Mouse (Mus musculus) liver, embryonic 11.5 days (tissue): ENCODE measurements at regions not wholly inside any gene's neighbourhood (a gene's known extent, or its start where the extent isn't known, plus 50 kb on each side); places are given as distances from the start of the nearest gene placed in this dataset.
A peak's percentile ranks its signal among the peaks of the same experiment; 100 is the strongest.

Experiments
- ATAC-seq: fragments of 200-750 bp; cut with Nextera tagmentation; replicated peaks from 2 replicates; pipeline ENCODE4 v1.8.0; 2017; ENCODE audit warnings: moderate number of reproducible peaks, mild to moderate bottlenecking, moderate TSS enrichment, moderate library complexity; ENCODE audit not compliant: low FRiP score
- DNase-seq: peaks from one replicate; pipeline ENCODE4 v3.0.0-alpha.2; 2017; ENCODE audit warnings: low spot score
- H3K27ac ChIP-seq: fragments of 300-500 bp; sonication (generic); 2 replicates; pipeline ENCODE4 v1.5.1; 2014; ENCODE audit warnings: mild to moderate bottlenecking, low read depth, low read length, control low read depth
- H3K27me3 ChIP-seq: fragments of 300-500 bp; sonication (generic); replicated peaks from 2 replicates; pipeline ENCODE4 v1.6.1; 2014; ENCODE audit warnings: low read length, mixed read lengths; ENCODE audit not compliant: control insufficient read depth, insufficient read depth
- H3K36me3 ChIP-seq: fragments of 300-500 bp; sonication (generic); 2 replicates; pipeline ENCODE4 v1.6.1; 2014; ENCODE audit warnings: mild to moderate bottlenecking, low read length, moderate library complexity, mixed read lengths; ENCODE audit not compliant: control insufficient read depth, insufficient read depth
- H3K4me1 ChIP-seq: fragments of 300-500 bp; sonication (generic); replicated peaks from 2 replicates; pipeline ENCODE4 v1.6.1; 2014; ENCODE audit warnings: low read length, mixed read lengths; ENCODE audit not compliant: control insufficient read depth, insufficient read depth
- H3K4me2 ChIP-seq: fragments of 300-500 bp; sonication (generic); 2 replicates; pipeline ENCODE4 v1.6.1; 2014; ENCODE audit warnings: mild to moderate bottlenecking, control low read depth, moderate library complexity
- H3K4me3 ChIP-seq: fragments of 300-500 bp; sonication (generic); 2 replicates; pipeline ENCODE4 v1.5.1; 2014; ENCODE audit warnings: low read depth, low read length, control low read depth
- H3K9ac ChIP-seq: fragments of 300-500 bp; sonication (generic); 2 replicates; pipeline ENCODE4 v1.6.1; 2014; ENCODE audit warnings: low read depth, low read length, control low read depth
- H3K9me3 ChIP-seq: fragments of 300-500 bp; sonication (generic); 2 replicates; pipeline ENCODE4 v1.6.1; 2016; ENCODE audit warnings: low read length, inconsistent platforms, mixed read lengths; ENCODE audit not compliant: control insufficient read depth
- WGBS: fragments of 180-500 bp; shearing (Covaris S2); extraction: QIAGEN DNeasy Blood & Tissue Kit; methylation state at CpG from one replicate; pipeline ENCODE4 v1.1.7; 2014; 5-methylcytosine and 5-hydroxymethylcytosine counted together

- no peak overlapping the region for H3K4me2 ChIP-seq
- no peaks in the 10 kb centered on the region for H3K9me3 ChIP-seq
- no peak for ATAC-seq
Measured at GRCm38 (mm10) chr17:51462137-51462880, 283.2 kb upstream of the Tbc1d5 start.

GRCm38 (mm10) chr17:51461248-51461647 lies 282.1 kb upstream of the Tbc1d5 start:
- Histone ChIP-seq H3K9me3 (no peaks in the 10 kb centered on the region), H3K4me2 (no peak overlapping the region), H3K36me3 (no peaks in the 10 kb centered on the region), H3K27ac (no peak overlapping the region), H3K4me3 (no peak overlapping the region), H3K27me3 (no peaks in the 10 kb centered on the region), H3K4me1 (no peaks in the 10 kb centered on the region), H3K9ac (no peak overlapping the region)
- DNase-seq (no peak), ATAC-seq (no peak)
- WGBS, result 74% methylated on average over 14 of the region's 14 CpGs

More at GRCm38 (mm10) chr17:51462137-51462880, 283.2 kb upstream of the Tbc1d5 start:
- Histone ChIP-seq H3K9ac (no peak overlapping the region), H3K27ac (no peak overlapping the region), H3K36me3 (no peaks in the 10 kb centered on the region), H3K4me1 (no peaks in the 10 kb centered on the region), H3K27me3 (no peaks in the 10 kb centered on the region), H3K4me3 (no peak overlapping the region)
- WGBS, result 63% methylated on average over 5 of the region's 5 CpGs
- no peak for DNase-seq

DNA sequence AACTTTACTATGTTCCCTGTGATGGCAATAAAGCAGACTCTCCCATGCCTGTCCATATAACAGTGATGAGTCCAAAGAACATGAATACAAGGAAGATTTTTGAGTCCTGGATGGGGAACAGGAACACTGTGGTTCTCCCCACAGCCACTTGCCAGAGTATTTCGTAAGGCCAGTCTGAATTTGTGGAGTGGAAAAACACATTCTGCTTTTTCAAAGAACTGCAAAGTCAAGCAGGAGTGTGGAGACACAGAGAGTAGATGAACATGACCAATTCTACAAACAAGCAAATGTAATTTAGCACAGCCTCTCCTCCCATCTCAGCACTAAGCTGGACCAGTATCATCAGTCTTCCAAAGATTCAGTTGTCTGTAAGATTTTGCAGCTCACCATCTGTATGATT lies 280.0 kb upstream of the Tbc1d5 start:
- Histone ChIP-seq H3K27ac (no peak overlapping the region), H3K4me1 (no peaks in the 10 kb centered on the region), H3K27me3 (no peaks in the 10 kb centered on the region), H3K9ac (no peak overlapping the region), H3K4me3 (no peak overlapping the region), H3K9me3 (no peaks in the 10 kb centered on the region), H3K4me2 (no peak overlapping the region), H3K36me3 (no peaks in the 10 kb centered on the region)
- DNase-seq (no peak), ATAC-seq (no peak)
- WGBS, result 86% methylated on average over 1 of the region's 1 CpGs

GRCm38 (mm10) chr17:51415746-51416145 lies 236.6 kb upstream of the Tbc1d5 start:
- Histone ChIP-seq H3K27me3 (no peaks in the 10 kb centered on the region), H3K27ac (no peak overlapping the region), H3K4me3 (no peak overlapping the region), H3K4me1 (no peaks in the 10 kb centered on the region), H3K9ac (no peak overlapping the region), H3K36me3 (no peaks in the 10 kb centered on the region), H3K9me3 (no peaks in the 10 kb centered on the region), H3K4me2 (no peak overlapping the region)
- ATAC-seq (no peak), DNase-seq (peak; percentile 10)
- 84% methylated on average over 6 of the region's 6 CpGs for WGBS

DNA sequence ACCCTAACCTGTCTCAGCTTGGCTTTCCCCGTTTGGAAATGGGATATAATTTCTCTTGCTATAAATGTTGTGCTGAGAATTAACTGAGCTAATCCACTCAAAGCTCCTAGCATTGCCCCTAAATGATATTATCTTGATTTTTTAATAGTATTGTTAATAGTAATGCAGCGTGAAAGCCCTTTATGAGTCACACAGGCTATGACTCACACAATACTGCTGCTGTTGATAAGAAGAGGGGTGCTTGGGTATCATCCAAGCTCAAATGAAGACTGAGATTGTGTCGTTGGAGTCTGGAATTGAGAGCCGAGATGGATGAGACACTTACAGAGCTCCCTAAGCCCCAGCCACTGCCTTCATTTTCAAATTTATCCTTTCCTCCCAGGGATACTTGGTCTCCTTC lies 235.2 kb upstream of the Tbc1d5 start:
- Histone ChIP-seq H3K4me2 (no peak overlapping the region), H3K27me3 (no peaks in the 10 kb centered on the region), H3K9me3 (no peaks in the 10 kb centered on the region), H3K36me3 (no peaks in the 10 kb centered on the region), H3K4me1 (no peaks in the 10 kb centered on the region), H3K4me3 (no peak overlapping the region), H3K9ac (no peak overlapping the region), H3K27ac (no peak overlapping the region)
- DNase-seq (no peak), ATAC-seq (no peak)
- WGBS, result 69% methylated on average over 4 of the region's 4 CpGs

- DNase-seq, result peak; percentile 20
- Histone ChIP-seq H3K4me1 (no peaks in the 10 kb centered on the region), H3K4me3 (no peak overlapping the region), H3K27ac (no peak overlapping the region), H3K36me3 (no peaks in the 10 kb centered on the region), H3K9me3 (no peaks in the 10 kb centered on the region), H3K9ac (no peak overlapping the region), H3K27me3 (no peaks in the 10 kb centered on the region), H3K4me2 (no peak overlapping the region)
- no peak for ATAC-seq
Measured at GRCm38 (mm10) chr17:51413741-51414140, 234.6 kb upstream of the Tbc1d5 start.

DNA sequence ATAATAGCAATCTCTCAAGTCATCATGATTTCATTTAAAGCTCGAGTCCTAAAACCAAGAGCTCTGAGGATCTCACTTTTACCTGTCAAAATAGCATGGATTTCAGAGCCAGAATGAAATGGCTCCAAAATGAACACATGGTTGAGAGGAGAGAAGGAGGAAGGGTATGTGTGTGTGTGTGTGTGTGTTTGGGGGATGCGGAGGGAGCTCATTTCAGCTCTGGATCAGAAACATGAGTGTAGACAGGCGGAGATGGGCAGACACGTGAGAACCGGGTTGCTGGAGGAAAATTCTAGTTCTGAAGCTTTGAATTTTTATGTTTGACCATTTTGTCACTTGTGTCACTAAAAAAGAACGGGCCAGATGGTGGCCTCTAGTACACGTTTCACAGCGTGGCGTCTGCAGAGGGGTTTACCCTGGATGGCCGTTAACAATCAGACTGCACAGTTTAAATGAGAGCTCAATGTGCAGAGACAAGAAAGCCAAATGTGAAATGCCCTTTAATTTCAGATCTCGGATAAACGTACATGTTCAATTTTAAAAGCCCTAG lies 232.5 kb upstream of the Tbc1d5 start:
- H3K36me3 ChIP-seq, result no peaks in the 10 kb centered on the region
- H3K4me3 ChIP-seq, result no peak overlapping the region
- H3K4me2 ChIP-seq, result no peak overlapping the region
- peak; percentile 7 for DNase-seq
- 89% methylated on average over 12 of the region's 12 CpGs for WGBS
- H3K27me3 ChIP-seq, result no peaks in the 10 kb centered on the region
- ATAC-seq, result no peak
- H3K9ac ChIP-seq, result no peak overlapping the region
- no peak overlapping the region for H3K27ac ChIP-seq
- H3K9me3 ChIP-seq, result no peaks in the 10 kb centered on the region
- no peaks in the 10 kb centered on the region for H3K4me1 ChIP-seq

- Histone ChIP-seq H3K9ac (no peak overlapping the region), H3K4me1 (no peaks in the 10 kb centered on the region), H3K36me3 (no peaks in the 10 kb centered on the region), H3K27ac (no peak overlapping the region), H3K4me3 (no peak overlapping the region), H3K4me2 (no peak overlapping the region), H3K9me3 (no peaks in the 10 kb centered on the region), H3K27me3 (no peaks in the 10 kb centered on the region)
- WGBS, result 40% methylated on average over 5 of the region's 5 CpGs
- DNase-seq (no peak), ATAC-seq (no peak)
Measured at GRCm38 (mm10) chr17:51408894-51409293, 229.7 kb upstream of the Tbc1d5 start.

GRCm38 (mm10) chr17:51408367-51408766 lies 229.2 kb upstream of the Tbc1d5 start:
- Histone ChIP-seq H3K4me1 (no peaks in the 10 kb centered on the region), H3K4me3 (no peak overlapping the region), H3K27me3 (no peaks in the 10 kb centered on the region), H3K9ac (no peak overlapping the region), H3K4me2 (peak overlapping the region; percentile 4; the same call in 1 of the 2 replicates), H3K36me3 (no peaks in the 10 kb centered on the region), H3K27ac (no peak overlapping the region), H3K9me3 (no peaks in the 10 kb centered on the region)
- ATAC-seq (peak; percentile 55), DNase-seq (peak; percentile 31)
- 31% methylated on average over 3 of the region's 3 CpGs for WGBS
